Mouse (Mus musculus) mouse trophoblast stem cell (cell line): ENCODE results near the gene Garem2.
"Not testable (repeated sequence)": the region's sequence is repeated elsewhere in the genome, so short reads cannot be mapped to it uniquely, and the experiment has no call there.

Experiments
- in situ Hi-C, 2 experiments: fragments of 300-500 bp; cut with MseI, MboI; formaldehyde crosslinking; loops; 2 replicates in 1 of 2; 3 replicates in 1 of 2; pipeline ENCODE4 v1.15.1; 2025

Gene Garem2

DNA sequence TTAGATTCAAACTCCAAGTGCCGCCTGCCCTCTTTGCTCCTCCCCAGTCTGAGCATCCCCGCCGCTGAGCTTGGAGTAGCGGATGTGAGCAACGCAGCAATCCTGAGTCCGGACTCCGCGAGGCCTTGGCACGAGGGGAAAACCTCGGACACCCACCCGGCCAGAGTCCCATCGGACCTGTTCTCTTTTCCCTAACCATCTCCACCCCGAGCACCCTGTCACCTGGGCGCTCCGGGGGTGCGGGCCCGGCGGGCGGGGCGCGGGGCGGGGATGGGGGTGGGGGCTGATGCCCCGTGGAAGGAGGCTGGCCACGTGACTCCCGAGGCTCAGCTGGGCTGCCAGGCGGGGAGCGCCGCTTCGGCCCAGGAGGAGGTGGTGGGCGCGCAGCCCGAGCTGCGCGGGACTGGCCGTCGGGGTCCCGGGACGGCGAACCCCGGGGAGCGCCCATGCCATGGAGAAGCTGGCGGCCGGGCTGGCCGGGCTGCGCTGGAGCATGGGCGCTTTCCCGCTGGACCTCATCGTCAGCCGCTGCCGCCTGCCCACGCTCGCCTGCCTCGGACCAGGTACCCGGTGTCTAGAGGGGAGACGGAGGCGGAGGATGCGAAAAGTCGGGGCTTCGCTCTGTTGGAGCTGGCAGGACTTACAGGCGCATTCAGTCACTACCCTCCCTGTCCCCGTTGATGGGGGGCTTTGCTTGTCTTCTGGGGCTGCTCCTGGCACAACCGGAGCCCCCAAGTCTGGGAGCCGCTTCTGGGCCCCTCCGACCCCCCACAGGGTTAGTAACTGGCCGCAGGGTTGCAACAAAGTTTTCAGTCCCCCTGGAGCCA lies at the start of gene Garem2:
Garem2 (plus strand) TSS at position 321 of the 827 bp plus-strand sequence.
- in situ Hi-C loops, result no loop called here

GRCm38 (mm10) chr5:30058216-30058731 lies 46.7 kb upstream of the Garem2 start:
- in situ Hi-C loops, result no loop called here

DNA sequence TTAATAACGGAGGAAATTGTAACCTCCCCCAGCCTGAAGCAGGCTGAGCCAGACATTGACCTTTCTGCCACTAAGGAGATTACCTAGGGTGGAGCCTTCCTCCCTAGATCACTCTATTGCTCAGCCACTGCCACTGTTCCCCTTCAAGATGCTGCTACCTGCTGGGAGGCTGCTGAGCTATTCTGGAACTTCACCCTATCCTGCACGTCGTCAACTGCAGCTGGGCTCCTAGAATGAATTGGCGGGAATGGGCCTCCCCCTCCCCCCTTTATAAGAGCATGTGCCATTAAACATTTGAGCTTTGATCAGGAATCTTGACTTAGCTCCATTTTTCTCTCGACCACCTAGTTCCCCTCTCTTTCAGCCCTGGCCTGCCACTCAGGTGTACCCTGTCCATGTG lies 45.4 kb upstream of the Garem2 start:
- in situ Hi-C loops, result not testable (repeated sequence)

DNA sequence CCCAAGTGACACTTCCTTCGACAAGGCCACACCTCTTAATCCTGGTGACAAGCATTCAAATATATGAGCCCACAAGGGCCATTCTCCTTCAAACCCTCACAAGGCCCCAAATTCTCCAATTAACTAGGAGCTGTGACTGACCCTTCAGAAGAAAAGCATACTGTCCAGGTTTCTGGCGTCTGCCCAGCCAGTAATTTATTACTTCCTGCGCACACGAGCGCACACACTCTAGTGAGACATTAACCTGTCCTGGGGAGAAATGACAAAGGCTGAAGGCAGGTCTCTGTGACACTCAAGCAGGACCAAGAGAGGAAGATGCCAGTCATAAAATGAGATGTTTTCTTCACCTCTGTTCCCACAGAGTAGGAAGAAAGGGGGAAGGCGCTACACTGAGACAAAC lies 37.2 kb upstream of the Garem2 start:
- in situ Hi-C loops, result no loop called here

DNA sequence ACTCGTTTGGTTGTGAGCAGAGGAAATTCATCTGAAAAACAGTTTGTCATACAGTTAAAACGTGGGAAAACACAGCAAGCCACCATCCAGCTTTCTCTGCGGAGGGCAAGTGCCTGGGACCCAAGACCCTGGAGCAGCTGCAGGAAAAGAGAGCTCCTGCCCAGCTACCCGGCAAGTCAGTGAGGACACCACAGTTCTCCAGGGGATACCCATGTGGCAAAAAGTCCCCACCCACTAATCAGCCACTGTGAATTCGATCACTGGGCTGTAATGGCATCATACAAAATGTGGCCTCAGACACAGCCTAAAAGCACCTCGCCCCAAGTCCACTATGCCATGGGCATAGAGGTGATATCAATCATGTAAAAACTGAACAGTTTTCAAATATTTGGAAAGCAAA lies 33.3 kb upstream of the Garem2 start:
- in situ Hi-C loops, result no loop called here

- in situ Hi-C loops, result no loop called here
Observed at GRCm38 (mm10) chr5:30072377-30072776, 32.6 kb upstream of the Garem2 start.

DNA sequence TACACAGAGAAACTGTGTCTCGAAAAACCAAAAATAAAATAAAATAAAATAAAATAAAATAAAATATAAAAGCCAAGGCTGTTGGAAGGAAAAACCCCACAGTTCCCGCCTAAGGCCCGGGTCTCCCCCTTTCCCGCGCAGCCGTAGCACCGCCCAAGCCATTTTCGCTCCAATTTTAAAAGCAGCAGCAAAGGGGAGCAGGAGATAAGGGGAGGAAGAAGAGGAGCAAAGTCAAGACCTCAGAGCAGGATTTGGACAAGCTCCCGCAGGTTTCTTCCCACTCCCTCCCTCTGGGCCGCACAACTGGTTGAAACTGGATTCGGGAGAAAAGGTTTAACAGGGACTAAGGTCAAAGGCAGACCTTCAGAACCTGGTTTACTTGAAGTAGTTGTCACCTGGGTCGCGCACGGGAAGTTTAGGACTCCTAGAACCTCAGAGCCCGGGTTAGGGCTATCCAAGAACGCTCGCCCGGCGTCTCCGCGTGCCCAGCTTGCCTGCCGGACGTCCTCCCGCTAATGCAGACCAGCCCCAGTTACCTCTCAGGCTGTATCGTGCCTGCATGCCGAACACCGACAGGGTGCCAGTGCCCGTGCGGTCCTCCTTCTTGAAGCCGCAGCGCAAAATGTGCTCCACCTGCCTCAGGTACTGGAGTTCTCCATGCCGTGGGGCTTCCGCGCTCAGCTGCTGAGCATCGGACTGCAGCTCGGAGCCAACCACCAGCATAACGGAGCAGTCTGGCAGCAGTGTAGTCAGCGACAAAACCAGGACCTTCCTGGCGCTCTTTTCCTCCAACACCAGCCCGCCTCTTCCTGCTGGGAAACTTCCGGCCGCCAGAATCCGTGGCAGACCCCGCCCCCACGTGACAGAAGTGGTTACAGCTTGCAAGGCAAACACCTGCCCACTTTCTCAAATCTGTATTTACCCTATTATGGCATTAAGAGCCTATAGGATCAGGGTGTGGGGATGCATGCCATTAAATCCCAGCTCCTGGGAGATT lies 31.8 kb upstream of the Garem2 start, which contains the start of gene Tyms:
Tyms (minus strand) TSS at position 793 of the 997 bp plus-strand sequence.
- in situ Hi-C loops, result no loop called here

- in situ Hi-C loops, result no loop called here
Observed at GRCm38 (mm10) chr5:30092701-30093100, 12.3 kb upstream of the Garem2 start.

- in situ Hi-C loops, result no loop called here
Observed at GRCm38 (mm10) chr5:30094399-30094798, 10.6 kb upstream of the Garem2 start.

DNA sequence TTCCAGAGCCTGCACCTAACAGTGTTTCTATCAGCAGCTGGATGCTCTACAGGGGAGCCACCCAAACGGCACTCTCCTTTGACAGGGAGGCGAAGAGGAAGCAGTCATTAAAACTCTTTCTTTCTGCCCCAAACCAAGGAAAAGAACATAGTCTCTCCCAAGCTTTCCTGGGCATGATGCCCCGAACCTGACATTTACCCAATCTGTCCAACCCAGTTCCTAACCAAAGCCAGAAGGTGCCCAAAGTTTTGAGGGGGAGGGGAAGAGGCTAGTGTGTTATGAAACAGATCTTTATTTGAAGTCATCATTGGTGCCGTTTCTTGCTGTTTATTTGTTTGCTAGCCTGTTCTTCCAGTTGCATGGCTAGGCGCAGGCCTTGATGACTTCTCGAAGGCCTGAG lies 9.2 kb upstream of the Garem2 start:
- in situ Hi-C loops, result no loop called here

GRCm38 (mm10) chr5:30098260-30098659 lies 6.7 kb upstream of the Garem2 start:
- in situ Hi-C loops, result no loop called here

DNA sequence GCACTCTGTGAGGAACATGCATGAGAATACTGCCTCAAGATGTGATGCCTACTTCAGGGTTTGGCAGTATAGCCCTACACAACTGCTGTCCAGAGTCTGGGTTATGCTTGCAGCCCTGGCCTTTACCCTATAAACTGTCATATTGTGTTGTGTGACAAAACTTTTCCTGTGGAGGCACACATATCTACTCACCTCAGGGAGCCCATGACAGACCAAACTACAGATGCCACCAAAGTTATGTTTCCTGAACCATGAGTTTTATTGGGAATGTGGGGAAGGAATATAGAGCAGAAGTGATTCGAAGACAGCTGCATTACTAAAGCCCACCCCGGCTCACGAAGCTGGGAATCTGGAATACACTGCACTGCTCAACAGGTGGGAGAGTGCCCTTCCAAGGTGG lies 1.6 kb upstream of the Garem2 start:
- in situ Hi-C loops, result no loop called here

- in situ Hi-C loops, result no loop called here
Observed at GRCm38 (mm10) chr5:30104339-30104738, 622 bp upstream of the Garem2 start.

GRCm38 (mm10) chr5:30105668-30106300 lies 823 bp downstream of the Garem2 start, which contains the start of gene 3110082J24Rik:
3110082J24Rik (minus strand) TSS chr5:30106086.
- in situ Hi-C loops, result no loop called here

DNA sequence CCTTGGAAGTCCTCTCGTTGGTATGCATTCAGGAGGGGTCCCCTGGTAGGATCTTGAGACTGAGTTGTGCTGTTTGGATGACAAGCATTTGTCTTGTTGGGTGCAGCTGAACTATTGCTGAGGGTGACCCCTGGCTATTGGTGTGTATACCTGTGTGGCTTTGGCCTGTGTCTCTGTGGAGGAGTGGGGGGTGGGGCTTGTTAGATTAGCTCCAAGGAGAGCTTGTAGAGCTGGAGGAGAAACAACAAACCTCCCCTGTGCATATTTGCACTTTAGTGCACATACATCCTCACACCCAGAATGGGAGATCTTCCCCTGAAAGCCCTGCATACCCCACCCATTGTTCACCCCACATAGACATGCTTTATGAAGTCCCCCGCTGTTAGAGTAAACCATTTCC lies 1.8 kb downstream of the Garem2 start:
- in situ Hi-C loops, result no loop called here

GRCm38 (mm10) chr5:30107186-30107585 lies 2.2 kb downstream of the Garem2 start:
- in situ Hi-C loops, result no loop called here

GRCm38 (mm10) chr5:30107611-30108041 lies 2.7 kb downstream of the Garem2 start:
- in situ Hi-C loops, result no loop called here

- in situ Hi-C loops, result no loop called here
Observed at GRCm38 (mm10) chr5:30108233-30108632, 3.3 kb downstream of the Garem2 start.

DNA sequence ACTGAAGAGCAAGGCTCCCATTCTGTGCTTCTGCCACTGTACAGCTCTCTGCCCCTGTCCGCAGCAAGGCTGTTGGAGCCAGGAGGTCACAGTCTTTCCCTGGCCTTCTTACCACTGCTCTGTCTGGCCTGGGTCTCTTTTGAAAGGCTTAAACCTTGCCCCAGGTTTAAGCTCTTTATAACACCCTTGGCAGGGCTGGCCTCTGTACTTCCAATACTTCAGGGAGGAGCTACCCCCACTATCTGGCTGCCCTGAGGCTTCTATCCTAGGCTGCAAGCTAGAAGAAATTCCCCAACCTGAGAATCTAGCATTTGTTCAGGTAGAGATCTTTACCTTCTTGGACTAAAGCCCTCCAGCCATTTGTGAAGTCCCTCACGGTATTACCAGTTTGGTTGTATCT lies 4.9 kb downstream of the Garem2 start:
- in situ Hi-C loops, result no loop called here

GRCm38 (mm10) chr5:30110371-30111060 lies 5.6 kb downstream of the Garem2 start:
- in situ Hi-C loops, result no loop called here

- in situ Hi-C loops, result no loop called here
Observed at GRCm38 (mm10) chr5:30111126-30111525, 6.2 kb downstream of the Garem2 start.
